Mouse (Mus musculus) right cerebral cortex, adult 2 months (tissue): Measurements from ENCODE around the gene Uso1.

ENCODE experiments used
- DNase-seq, 2 experiments: peaks; one replicate each; pipeline ENCODE4 v3.0.0; 2021 to 2022; ENCODE audit warnings: low spot score in 2 of 2

The Uso1 gene

DNA sequence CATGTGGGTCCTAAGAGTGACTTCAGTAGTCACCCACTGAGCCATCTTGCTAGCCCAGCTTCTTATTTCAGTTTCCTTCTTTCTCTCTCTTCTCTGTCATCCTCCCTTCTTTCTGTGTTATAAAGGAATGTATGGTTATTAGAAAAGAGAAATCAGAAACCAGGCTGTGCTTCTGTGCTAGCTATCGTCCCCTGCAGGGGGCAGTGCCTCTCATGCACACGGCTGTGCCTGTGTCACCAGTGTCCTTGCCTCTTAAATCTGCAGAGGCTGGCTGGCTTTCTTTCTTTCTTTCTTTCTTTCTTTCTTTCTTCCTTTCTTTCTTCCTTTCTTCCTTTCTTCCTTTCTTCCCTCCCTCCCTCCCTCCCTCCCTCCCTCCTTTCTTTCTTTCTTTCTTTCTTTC, 58.0 kb downstream of the Uso1 start:
- peak; percentile 38 to 39 for DNase-seq

DNA sequence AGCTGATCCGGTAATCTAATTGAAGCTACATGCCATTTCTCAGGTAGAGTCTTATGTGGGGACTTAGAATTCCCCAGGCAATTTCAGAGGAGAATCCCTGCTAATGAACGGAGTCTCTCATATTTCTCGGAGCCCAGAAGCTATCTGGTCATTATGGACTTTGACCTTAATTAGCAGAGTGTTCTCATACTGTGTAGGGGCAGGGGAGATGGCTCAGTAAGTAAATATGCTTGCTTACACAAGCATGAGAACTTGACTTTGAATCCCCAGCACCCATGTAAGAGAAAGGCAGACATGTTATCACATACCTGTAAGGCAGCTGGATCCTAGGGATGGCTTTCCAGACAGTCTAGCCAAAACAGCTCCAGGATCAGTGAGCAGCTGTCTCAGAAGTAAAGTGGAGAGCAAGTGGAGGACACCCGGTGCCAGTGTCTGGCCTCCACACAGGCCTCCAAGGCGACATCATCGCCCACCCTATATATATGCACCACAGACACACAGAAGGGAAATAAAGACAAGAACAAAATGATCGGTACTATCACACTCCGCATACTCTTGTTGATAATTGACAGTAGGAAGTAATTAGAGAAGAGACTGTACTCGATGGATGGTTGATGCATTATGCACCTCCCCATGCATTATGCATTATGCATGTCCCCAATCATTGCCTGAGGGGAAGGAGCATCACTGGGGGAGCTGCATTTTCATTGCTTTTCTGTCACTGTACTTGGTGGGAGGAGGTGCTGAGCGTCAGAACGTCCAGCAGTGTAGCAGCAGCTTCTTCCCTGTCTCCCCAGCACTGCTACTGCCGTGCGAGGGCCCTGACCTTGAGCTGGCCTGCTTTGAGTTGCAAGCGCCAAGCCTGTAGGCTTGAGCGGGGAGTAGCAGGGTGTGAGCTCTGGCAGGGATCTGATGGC, 59.4 kb downstream of the Uso1 start:
- no peak for DNase-seq

DNA sequence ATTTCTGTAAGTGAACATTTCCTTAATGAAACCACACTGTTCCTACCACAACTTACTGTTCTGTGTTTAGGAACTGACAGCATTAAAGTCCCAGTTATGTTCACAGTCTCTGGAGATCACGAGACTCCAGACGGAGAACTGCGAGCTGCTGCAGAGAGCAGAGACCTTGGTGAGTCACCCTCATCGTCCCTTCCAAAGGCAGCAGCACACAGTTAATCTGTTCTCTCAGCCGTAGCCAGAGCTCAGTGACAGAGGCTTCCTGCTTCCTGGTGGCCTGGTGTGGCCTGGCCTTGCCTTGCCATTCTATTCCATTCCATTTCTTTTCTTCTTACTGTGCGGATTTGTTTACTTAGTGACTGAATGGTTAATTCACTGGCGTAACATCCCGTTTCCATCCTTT, 60.5 kb downstream of the Uso1 start:
- DNase-seq, result no peak

- DNase-seq, result no peak
These were observed 66.7 kb downstream of the Uso1 start for GRCm38 (mm10) chr5:92204162-92205036.

DNA sequence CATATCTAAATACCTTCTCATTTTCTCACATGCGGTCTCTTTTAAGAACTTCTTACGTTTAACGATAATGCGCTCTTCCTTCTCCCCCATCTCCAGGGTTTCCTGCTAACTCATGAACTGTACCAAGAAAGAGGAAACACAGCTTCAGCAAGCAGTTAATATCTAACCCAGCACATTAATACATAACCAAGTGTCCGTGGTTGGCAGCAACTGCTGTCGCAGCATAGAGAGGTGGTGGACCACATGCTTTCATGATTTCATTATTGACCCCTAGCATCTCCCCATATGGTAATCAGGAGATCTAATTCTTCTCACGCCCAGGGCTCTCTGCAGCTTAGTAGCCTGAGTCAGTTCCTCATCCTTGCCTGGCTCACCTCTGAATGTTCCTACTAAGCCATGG, 67.4 kb downstream of the Uso1 start:
- no peak for DNase-seq

- no peak for DNase-seq
These were observed 68.0 kb downstream of the Uso1 start for GRCm38 (mm10) chr5:92205706-92206105.

GRCm38 (mm10) chr5:92206121-92206520, 68.4 kb downstream of the Uso1 start:
- DNase-seq, result no peak

DNA sequence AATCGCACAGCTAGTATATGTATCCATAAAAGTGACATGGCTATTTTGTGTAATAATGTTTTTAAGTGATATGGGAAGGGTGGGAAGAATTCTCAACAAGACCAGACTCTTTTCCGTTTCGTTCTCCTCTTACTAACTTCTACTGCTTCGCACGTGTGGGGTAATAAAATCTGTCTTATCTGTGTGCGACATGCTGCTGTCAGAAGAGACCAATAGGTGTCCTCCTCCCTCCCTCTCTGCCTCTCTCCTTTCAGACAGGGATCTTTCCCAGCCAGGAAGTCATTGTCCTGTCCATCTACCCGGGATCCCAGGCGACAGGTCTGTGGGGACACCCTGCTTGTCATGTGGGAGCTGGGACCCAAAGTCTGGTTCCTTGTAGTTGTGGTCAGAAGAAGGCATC, 72.5 kb downstream of the Uso1 start:
- no peak for DNase-seq

- DNase-seq, result no peak
These were observed 74.5 kb downstream of the Uso1 start for GRCm38 (mm10) chr5:92212231-92212630.

DNA sequence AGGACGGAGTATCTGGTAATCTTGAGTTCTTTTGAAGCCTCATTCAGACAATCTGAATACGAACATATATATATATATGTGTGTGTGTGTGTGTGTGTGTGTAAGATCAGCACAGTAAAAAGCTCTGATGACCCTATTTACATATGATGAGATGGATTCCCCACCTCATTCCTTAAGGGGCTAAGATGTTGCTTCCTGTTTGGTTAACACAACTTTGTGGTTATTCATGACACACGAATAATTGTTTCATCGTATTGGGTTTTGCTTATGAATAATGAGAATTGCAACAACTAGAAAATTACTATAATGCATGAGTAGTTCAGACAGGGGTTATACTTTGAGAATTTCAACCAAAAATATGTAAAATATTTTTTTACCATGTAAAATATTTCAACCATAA, 77.6 kb downstream of the Uso1 start, which contains the start of gene U90926:
Gene U90926 (minus strand): TSS at position 101 of the 400 bp plus-strand sequence.
- DNase-seq, result no peak

DNA sequence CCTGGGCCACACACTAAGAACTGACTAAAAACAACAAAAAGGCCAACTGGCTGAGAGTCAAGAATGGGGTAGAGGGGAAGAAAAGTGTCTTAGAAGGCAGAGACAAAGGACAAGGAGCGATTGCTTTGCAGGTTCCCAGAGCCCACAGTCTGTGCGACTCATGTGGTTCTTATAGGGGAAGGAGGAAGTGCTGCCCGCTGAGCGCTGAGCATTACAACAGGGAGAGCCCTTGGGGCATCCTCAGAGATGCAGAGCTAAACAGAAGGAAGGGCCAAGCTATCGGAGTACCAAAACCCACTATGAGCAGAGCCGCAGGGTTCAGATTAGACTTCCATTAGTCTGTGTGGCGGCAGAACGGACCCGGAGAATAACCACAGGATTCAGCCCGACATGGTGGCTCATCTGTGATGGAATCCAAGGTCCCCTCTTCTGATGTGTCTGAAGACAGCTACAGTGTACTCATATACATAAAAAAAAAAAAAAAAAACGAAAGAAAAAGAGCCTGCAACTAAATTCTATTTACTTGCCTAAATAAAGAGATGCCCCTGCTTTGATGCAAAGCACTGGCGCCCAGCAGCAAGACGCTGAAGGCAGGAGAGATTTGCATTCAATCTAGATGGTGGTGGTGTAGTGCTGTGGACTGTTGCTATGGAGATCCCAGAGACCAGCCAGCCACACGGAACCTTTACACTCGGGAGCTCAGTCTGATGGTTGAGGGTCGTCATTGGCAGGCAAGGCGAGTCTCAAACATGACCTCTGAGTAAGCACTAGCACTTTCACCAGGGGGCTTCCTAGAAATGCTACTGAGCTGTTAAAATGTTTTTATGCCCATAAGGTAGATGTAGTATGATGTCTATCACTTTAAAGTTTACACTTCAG, 81.4 kb downstream of the Uso1 start:
- DNase-seq, result no peak

- DNase-seq, result no peak
These were observed 82.1 kb downstream of the Uso1 start for GRCm38 (mm10) chr5:92219826-92220225.

DNA sequence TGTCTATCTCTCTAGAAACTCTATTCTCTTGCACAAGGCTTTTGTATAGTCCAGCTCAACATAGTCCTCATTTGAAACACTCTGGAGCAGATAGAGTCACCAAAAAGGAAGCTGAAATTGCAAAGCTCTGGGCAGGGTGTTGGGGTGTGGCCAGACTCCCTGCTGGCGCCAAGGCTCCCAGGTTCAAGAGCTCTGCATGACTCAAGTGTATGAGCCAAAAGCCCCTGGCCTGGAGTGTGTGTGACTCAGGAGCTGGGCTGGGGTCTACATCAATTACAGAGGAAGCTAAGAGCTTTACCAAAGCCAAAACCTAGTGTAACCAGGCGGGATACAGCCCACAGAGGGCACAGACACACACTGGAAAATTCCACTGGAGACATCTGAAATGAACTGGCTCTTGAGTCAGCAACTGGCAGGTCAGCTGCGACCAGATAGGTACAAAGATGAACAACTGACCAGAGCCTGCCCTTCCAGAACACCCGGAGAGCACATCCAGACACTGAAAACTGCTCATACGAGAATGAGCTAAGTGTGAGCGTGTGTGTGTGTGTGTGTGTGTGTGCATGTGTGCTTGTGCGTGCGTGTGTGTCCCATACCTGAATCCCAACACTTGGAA, 82.7 kb downstream of the Uso1 start:
- no peak for DNase-seq

DNA sequence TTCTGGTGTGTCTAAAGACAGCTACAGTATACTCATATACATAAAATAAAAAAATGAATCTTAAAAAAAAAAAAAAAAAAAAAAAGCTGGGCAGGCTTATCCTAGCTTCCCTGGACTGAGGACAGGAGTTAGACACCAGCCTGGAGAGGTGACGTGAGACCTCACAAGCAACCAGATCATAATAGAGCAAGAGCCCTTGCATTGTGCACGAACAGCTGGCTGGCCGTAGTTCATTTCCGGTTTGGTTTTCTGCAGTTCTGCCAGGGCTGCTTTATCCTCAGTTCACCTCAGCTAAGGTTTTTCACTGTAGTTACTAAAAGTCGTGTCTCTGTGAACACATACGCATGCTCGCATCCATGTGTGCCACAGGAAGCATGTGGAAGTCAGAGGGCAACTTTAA, 90.0 kb downstream of the Uso1 start:
- DNase-seq, result no peak

DNA sequence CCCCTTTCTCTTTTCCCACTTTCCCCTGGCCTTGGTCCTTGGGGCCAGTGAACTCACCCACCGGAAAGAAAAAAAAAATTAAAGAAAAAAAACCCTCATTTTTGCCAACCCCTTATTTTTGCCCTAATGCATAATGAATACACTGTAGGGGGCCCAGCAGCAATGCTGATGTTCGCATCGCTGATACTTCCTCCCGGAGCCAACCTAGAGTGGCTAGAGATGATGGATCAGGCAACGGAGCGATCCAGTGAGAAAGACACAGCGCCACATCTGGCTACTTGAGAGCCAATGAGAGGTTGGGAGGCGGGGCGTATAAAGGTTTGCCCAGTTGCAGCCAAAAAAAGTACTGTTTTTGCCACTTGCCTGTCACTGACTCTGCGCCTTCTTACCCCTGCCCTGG, 91.0 kb downstream of the Uso1 start:
- no peak for DNase-seq

DNA sequence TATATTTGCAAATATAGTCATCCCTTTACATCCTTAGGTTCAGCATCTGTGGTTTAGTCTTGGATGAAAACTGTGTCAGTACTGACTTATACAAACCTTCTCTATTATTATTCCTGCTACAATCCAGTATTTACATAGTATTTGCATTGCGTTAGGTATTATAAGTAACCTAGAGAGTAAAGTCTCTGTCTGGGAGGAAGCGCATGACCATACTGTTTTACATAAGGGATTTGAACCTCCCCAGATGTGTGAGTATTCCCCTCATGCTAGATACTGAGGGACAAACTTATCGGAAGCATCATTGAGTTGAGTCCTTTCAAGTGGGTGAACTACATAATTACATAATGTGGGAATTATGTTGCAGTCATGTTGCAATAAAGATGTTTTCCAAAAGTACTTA, 91.8 kb downstream of the Uso1 start:
- no peak for DNase-seq

GRCm38 (mm10) chr5:92230306-92230705, 92.6 kb downstream of the Uso1 start:
- no peak for DNase-seq

GRCm38 (mm10) chr5:92231836-92232235, 94.1 kb downstream of the Uso1 start:
- no peak for DNase-seq

- DNase-seq, result no peak
These were observed 95.6 kb downstream of the Uso1 start for GRCm38 (mm10) chr5:92233366-92233765.

GRCm38 (mm10) chr5:92234939-92235557, 97.3 kb downstream of the Uso1 start:
- DNase-seq, result no peak
